Mouse (Mus musculus) spleen, adult 2 months (tissue): ENCODE data around the gene Ercc8.

Experiments used
- CTCF ChIP-seq: fragments of 200-500 bp; IDR thresholded peaks from 2 replicates; pipeline ENCODE4 v1.5.1; 2011; ENCODE audit warnings: mild to moderate bottlenecking, inconsistent platforms; ENCODE audit not compliant: insufficient read depth, insufficient read length, insufficient replicate concordance; ENCODE audit errors: extremely low read depth
- POLR2A ChIP-seq: fragments of 200-500 bp; IDR thresholded peaks from 2 replicates; pipeline ENCODE4 v1.6.1; 2011; ENCODE audit warnings: low read depth, low read length, inconsistent platforms

- TF ChIP-seq CTCF (no peak), POLR2A (no peak)
These were observed 70.7 kb downstream of the Ercc8 start for GRCm38 (mm10) chr13:108229191-108229590.
